In the genomic region with DNA sequence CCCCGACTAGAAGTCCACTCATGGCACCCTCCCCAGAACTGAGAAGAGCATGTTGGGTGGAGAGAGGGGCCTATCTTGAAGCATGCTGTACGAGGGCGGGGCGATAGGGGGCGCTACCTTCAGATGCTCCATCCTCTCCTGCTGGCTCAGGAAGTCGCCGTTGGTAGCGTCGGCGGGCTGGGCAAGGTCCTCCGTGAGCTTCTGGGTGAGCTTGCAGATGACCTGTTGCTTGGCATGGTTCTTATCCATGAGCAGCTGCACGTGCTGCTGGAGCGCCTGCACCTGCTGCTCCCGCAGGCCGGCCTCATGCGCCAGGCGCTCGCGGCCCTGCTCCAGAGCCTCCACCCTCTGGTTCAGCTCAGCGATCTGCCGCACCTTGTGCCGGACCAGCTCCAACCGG, we compare ENCODE assay signal across 8 mouse cellular contexts. TPM values are rescaled to one million over a fixed set of nuclear protein-coding genes. Genes with fewer than 3 reads are reported as not detected.
A peak's percentile ranks its signal among the peaks of the same experiment; 100 is the strongest.
DNase-seq lines count a peak whose midpoint lies in the region; ATAC-seq lines count a peak whose summit lies in the region.

No protein-coding gene starts in this region.

- H3K27me3 ChIP-seq in hindbrain, embryonic 11.5 days (ENCODE audit: control insufficient read depth, insufficient read depth, low read length), result no peaks in the 10 kb centered on the region

- intact Hi-C loops in left cerebral cortex, postnatal 4 days (cut with DNase I), result no loop called here

- 0 out of 2 replicates have a peak, but pooled peaks cover 3% of the 10 kb centered on the region for H3K4me1 ChIP-seq in hindbrain, embryonic 11.5 days (replicated peaks; ENCODE audit: control insufficient read depth, insufficient read depth, low read length)

- no peak overlapping the region; the same call in 1 of the 2 replicates for H3K4me3 ChIP-seq in hindbrain, embryonic 11.5 days (ENCODE audit: low read depth, low read length)

- 0 out of 2 replicates have a peak overlapping the region, but pooled peaks have one; percentile 7 for H3K9ac ChIP-seq in hindbrain, embryonic 11.5 days (ENCODE audit: low read depth, low read length)

- peak; percentile 46 for DNase-seq in left cerebral cortex, postnatal 4 days
- DNase-seq in left cerebral cortex, adult 11 months (ENCODE audit: low spot score), result no peak
- peak; percentile 64 to 79 for DNase-seq in cerebellum, postnatal 10 days
- peak; percentile 71 for DNase-seq in hindbrain, embryonic 11.5 days (ENCODE audit: low spot score)
- no peak for DNase-seq in gastrocnemius, postnatal 10 days
- no peak for DNase-seq in left cerebral cortex, adult 9 months (ENCODE audit: low spot score in 2 of 2)

- H3K9me3 ChIP-seq in hindbrain, embryonic 11.5 days (ENCODE audit: control insufficient read depth, low read length), result no peaks in the 10 kb centered on the region

- ATAC-seq in hindbrain, embryonic 11.5 days (ENCODE audit: low FRiP score), result no peak
- 0 out of 2 replicates have a peak, but pooled peaks have one; percentile 21 for ATAC-seq in megakaryocyte-erythroid progenitor cell, adult 5-6 weeks (replicated peaks; ENCODE audit: low FRiP score, low TSS enrichment, poor library complexity, severe bottlenecking)
- no peak for ATAC-seq in erythroblast, adult 5-6 weeks (replicated peaks; ENCODE audit: low FRiP score, poor library complexity, severe bottlenecking)

- H3K36me3 ChIP-seq in hindbrain, embryonic 11.5 days (ENCODE audit: control insufficient read depth, insufficient read depth, low read length), result no peaks in the 10 kb centered on the region

- 12% methylated on average over 23 of the region's 23 CpGs for WGBS in hindbrain, embryonic 11.5 days

- H3K27ac ChIP-seq in hindbrain, embryonic 11.5 days (ENCODE audit: low read depth, low read length), result no peak overlapping the region

- peak overlapping the region; percentile 29 for H3K4me2 ChIP-seq in hindbrain, embryonic 11.5 days (replicated peaks; ENCODE audit: low read depth, low read length)

RNA-seq across cellular contexts. Expression of a gene that starts 18.3 kb away (rescaled TPM):
- 10 to 100 TPM; 37.9 to 39.9 TPM for total RNA-seq in left cerebral cortex, postnatal 4 days (2021)
- polyA plus RNA-seq in hindbrain, embryonic 11.5 days (2014; fragmentation: Nextera tagmentation; extraction: Ambion mirVana), result 3.6 and 6.6 TPM in 2 replicates
- total RNA-seq in megakaryocyte-erythroid progenitor cell, adult 5-6 weeks (2014; fragmentation: Nextera tagmentation), result 9.8 and 18.9 TPM in 2 replicates
- total RNA-seq in megakaryocyte-erythroid progenitor cell, adult 5-6 weeks (2017), result 1.6 and 7.3 TPM in 2 replicates
- 6.7 and 18.6 TPM in 2 replicates for total RNA-seq in erythroblast, adult 5-6 weeks (2015; ENCODE audit: low replicate concordance)
- 4.3 and 5.6 TPM in 2 replicates for total RNA-seq in erythroblast, adult 5-6 weeks (2017; ENCODE audit: low replicate concordance)
- under 1 TPM; 0.40 to 0.52 TPM for total RNA-seq in gastrocnemius, postnatal 10 days (2021)

RNA-seq across cellular contexts. Expression of a gene that starts 29.7 kb away (rescaled TPM):
- 1 to 10 TPM; 1.3 to 1.4 TPM for total RNA-seq in left cerebral cortex, postnatal 4 days (2021)
- polyA plus RNA-seq in hindbrain, embryonic 11.5 days (2014; fragmentation: Nextera tagmentation; extraction: Ambion mirVana), result 1.0 and 1.1 TPM in 2 replicates
- total RNA-seq in megakaryocyte-erythroid progenitor cell, adult 5-6 weeks (2014; fragmentation: Nextera tagmentation), result 0.26 and 0.64 TPM in 2 replicates
- total RNA-seq in megakaryocyte-erythroid progenitor cell, adult 5-6 weeks (2017), result 0.80 and 0.88 TPM in 2 replicates
- total RNA-seq in erythroblast, adult 5-6 weeks (2015; ENCODE audit: low replicate concordance), result 0.84 and 1.5 TPM in 2 replicates
- total RNA-seq in erythroblast, adult 5-6 weeks (2017; ENCODE audit: low replicate concordance), result 3.2 and 3.9 TPM in 2 replicates
- total RNA-seq in gastrocnemius, postnatal 10 days (2021), result 1 to 10 TPM; 1.6 to 1.8 TPM

Comparison
In these comparisons a context has a peak if more than half of its experiments do, and no peak if none do; other contexts are left out.
1. DNase-seq: peak in left cerebral cortex, postnatal 4 days (single experiment), cerebellum, postnatal 10 days (2 of 2) and hindbrain, embryonic 11.5 days (single experiment); none in left cerebral cortex, adult 11 months (single experiment), gastrocnemius, postnatal 10 days (single experiment) and left cerebral cortex, adult 9 months (0 of 2).